Mouse (Mus musculus) megakaryocyte progenitor cell, adult 5-6 weeks (primary cell): ENCODE measurements around the gene Ogdh. TPM values are rescaled to one million over a fixed set of nuclear protein-coding genes. Genes with fewer than 3 reads are reported as not detected.

Experiments used
- ATAC-seq: replicated peaks from 2 replicates; pipeline ENCODE4 v1.8.0; 2016; ENCODE audit warnings: mild to moderate bottlenecking, moderate TSS enrichment, inconsistent platforms; ENCODE audit not compliant: poor library complexity
- total RNA-seq, 2 experiments: library from RNA; stranded (forward) in 1 of 2; stranded (reverse) in 1 of 2; fragments of 157-497, 149-512 nt in 1 of 2; fragments of 200-1000 nt in 1 of 2; gene quantifications; 2 replicates each; pipeline versions ENCODE4 v1.2.3 to v1.2.4; 2015 to 2017

The Ogdh gene
- total RNA-seq, 2 experiments from 2014 or later = 84.7 to 113 TPM

DNA sequence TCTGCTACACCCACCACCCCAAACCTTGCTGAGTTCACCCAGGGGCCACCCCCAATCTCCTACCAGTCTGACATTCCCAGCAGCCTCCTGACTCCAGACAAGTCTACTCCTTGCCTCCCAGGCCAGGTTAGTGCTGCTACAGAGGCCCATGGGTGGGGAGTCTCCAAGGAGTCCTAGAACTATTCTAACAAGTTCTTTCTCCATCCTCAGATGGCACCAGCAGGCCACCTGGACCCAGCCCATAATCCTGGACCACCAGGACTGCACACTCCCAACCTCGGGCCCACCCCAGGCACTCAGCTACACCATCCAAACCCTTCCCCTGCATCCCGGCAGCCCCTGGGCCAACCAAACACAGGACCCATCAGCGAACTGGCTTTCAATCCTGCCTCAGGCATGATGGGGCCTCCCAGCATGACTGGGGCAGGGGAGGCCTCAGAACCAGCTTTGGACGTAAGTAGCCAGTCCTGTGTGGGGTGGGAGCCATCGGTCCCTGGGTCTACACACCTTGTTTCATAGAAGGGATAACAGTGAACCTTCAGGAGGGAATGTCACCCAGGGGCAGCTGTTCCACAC lies 112.5 kb downstream of the Ogdh start:
- no peak for ATAC-seq

- no peak for ATAC-seq
Measured at GRCm38 (mm10) chr11:6404699-6405566, 113.5 kb downstream of the Ogdh start.

GRCm38 (mm10) chr11:6405591-6406081 lies 114.2 kb downstream of the Ogdh start:
- no peak for ATAC-seq

Other genes with a start within 250 kb of the Ogdh start
- gene Camk2b, start 225.3 kb upstream of the Ogdh start, total RNA-seq (2015) = 1.2 and 1.8 TPM in 2 replicates
- 0.83 and 1.7 TPM in 2 replicates for gene Camk2b, start 225.3 kb upstream of the Ogdh start, total RNA-seq (2017)
- 0.42 and 0.67 TPM in 2 replicates for gene A730071L15Rik, start 91.6 kb upstream of the Ogdh start, total RNA-seq (2015)
- 0.51 and 1.7 TPM in 2 replicates for gene A730071L15Rik, start 91.6 kb upstream of the Ogdh start, total RNA-seq (2017)
- gene Nudcd3, start 91.2 kb upstream of the Ogdh start, total RNA-seq (2015) = 15.6 and 22.7 TPM in 2 replicates
- 33.4 and 36.9 TPM in 2 replicates for gene Nudcd3, start 91.2 kb upstream of the Ogdh start, total RNA-seq (2017)
- not detected in 2 replicates for gene Npc1l1, start 61.5 kb upstream of the Ogdh start, total RNA-seq (2015)
- gene Npc1l1, start 61.5 kb upstream of the Ogdh start, total RNA-seq (2017) = not detected in 2 replicates
- gene Ddx56, start 23.9 kb upstream of the Ogdh start, total RNA-seq (2015) = 34.7 and 44.6 TPM in 2 replicates
- 44.6 and 51.4 TPM in 2 replicates for gene Ddx56, start 23.9 kb upstream of the Ogdh start, total RNA-seq (2017)
- 54.5 and 60.0 TPM in 2 replicates for gene Tmed4, start 16.8 kb upstream of the Ogdh start, total RNA-seq (2015)
- 54.8 and 63.7 TPM in 2 replicates for gene Tmed4, start 16.8 kb upstream of the Ogdh start, total RNA-seq (2017)
- 40.9 and 42.0 TPM in 2 replicates for gene Zmiz2, start 97.4 kb downstream of the Ogdh start, total RNA-seq (2015)
- 8.2 and 11.9 TPM in 2 replicates for gene Zmiz2, start 97.4 kb downstream of the Ogdh start, total RNA-seq (2017)
- gene Ppia, start 123.8 kb downstream of the Ogdh start, total RNA-seq (2015) = 5,512 and 5,729 TPM in 2 replicates
- 1,825 and 2,581 TPM in 2 replicates for gene Ppia, start 123.8 kb downstream of the Ogdh start, total RNA-seq (2017)
- 174 and 176 TPM in 2 replicates for gene H2afv, start 152.8 kb downstream of the Ogdh start, total RNA-seq (2015)
- 134 and 144 TPM in 2 replicates for gene H2afv, start 152.8 kb downstream of the Ogdh start, total RNA-seq (2017)
- 51.3 and 53.0 TPM in 2 replicates for gene Purb, start 184.3 kb downstream of the Ogdh start, total RNA-seq (2015)
- 38.3 and 40.5 TPM in 2 replicates for gene Purb, start 184.3 kb downstream of the Ogdh start, total RNA-seq (2017)
- 39.1 and 43.8 TPM in 2 replicates for gene Myo1g, start 229.3 kb downstream of the Ogdh start, total RNA-seq (2015)
- gene Myo1g, start 229.3 kb downstream of the Ogdh start, total RNA-seq (2017) = 47.1 and 49.6 TPM in 2 replicates